Mouse (Mus musculus) bone marrow, adult 2 months (tissue): ENCODE data around the gene Nono. TPM values are rescaled to one million over a fixed set of nuclear protein-coding genes. Genes with fewer than 3 reads are reported as not detected.
"Not testable (repeated sequence)": the region's sequence is repeated elsewhere in the genome, so short reads cannot be mapped to it uniquely, and the experiment has no call there.

ENCODE experiments used
- H3K27ac ChIP-seq: fragments of 200-500 bp; 2 replicates; pipeline ENCODE4 v1.5.1; 2012; ENCODE audit warnings: low read depth, mild to moderate bottlenecking, control low read depth, inconsistent platforms, low read length; ENCODE audit not compliant: control insufficient read depth, poor library complexity, insufficient read depth
- H3K4me1 ChIP-seq: fragments of 200-500 bp; 2 replicates; pipeline ENCODE4 v1.6.1; 2011; ENCODE audit warnings: low read length; ENCODE audit not compliant: control insufficient read depth, insufficient read depth
- H3K4me3 ChIP-seq: fragments of 200-500 bp; replicated peaks from 2 replicates; pipeline ENCODE3; 2011; ENCODE audit warnings: mild to moderate bottlenecking, low read depth, low read length, control low read depth; ENCODE audit not compliant: control insufficient read depth
- CTCF ChIP-seq: fragments of 200-500 bp; IDR thresholded peaks from 2 replicates; pipeline ENCODE4 v1.5.1; 2011; ENCODE audit warnings: low read length, control low read depth; ENCODE audit not compliant: control insufficient read depth, insufficient read depth
- POLR2A ChIP-seq: fragments of 200-500 bp; IDR thresholded peaks from 2 replicates; pipeline ENCODE4 v1.6.1; 2011; ENCODE audit warnings: low read depth, mild to moderate bottlenecking, control low read depth, low read length, borderline replicate concordance; ENCODE audit not compliant: control insufficient read depth
- WGBS: fragments of 180-500 bp; shearing (Covaris S2); methylation state at CpG from one replicate; pipeline ENCODE4 v1.1.7; 2018; 5-methylcytosine and 5-hydroxymethylcytosine counted together
- polyA plus RNA-seq: library from polyadenylated mRNA; stranded (reverse); fragments of >200 nt; gene quantifications from 2 replicates; pipeline ENCODE4 v1.2.4, GENCODE M21; 2011; ENCODE audit warnings: low replicate concordance; ENCODE audit not compliant: missing spikeins, insufficient read depth, insufficient read length

Gene Nono
- polyA plus RNA-seq, 1 experiment: 164 TPM

- TF ChIP-seq POLR2A (no peak), CTCF (no peak)
- no peak overlapping the region for H3K4me3 ChIP-seq
- H3K4me1 ChIP-seq: no peaks in the 10 kb centered on the region
- 23% methylated on average over 1 of the region's 1 CpGs for WGBS
- no peak overlapping the region for H3K27ac ChIP-seq
These were observed 22.0 kb downstream of the Nono start for GRCm38 (mm10) chrX:101451147-101451546.

DNA sequence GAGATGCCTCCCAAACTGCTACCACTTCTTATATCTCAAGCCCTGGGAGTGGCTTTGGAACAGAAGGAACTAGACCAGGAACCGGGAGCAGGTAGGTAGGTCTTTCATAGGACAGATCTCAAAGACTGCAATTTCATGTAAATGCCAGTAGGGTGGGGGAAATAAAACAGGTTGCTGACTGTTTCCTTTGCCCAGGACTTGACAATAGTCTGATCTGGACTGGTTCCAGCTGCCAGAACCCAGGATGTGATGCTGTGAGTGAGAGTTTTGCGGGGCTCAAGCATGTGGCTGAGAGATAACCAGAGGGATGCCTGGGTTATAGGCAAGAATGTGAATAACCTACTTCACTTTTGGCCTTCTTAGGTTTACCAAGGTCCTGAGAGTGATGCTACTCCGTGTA is 22.5 kb downstream of the Nono start:
- Histone ChIP-seq H3K4me1 (no peaks in the 10 kb centered on the region), H3K4me3 (no peak overlapping the region), H3K27ac (no peak overlapping the region)
- no peak for TF ChIP-seq POLR2A
- no peak for TF ChIP-seq CTCF
- 75% methylated on average over 3 of the region's 3 CpGs for WGBS

DNA sequence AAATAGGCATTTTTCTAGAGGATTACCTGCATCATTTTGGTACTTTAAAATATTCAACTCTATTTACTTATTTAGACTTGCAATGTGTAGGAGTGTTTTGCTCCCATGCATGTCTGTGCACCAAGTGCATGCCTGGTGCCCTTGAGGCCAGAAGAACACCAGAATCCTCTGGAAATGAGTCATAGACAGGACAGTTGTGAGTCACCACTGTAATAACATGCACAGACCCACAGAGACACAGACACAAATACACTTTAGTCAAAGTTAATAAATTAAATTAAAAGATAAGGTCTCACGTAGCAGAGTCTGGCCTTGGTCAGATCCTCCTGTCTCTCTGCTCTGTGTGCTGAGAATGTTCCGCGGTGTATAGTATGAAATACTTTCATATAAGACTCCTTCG is 43.1 kb downstream of the Nono start:
- WGBS: 87% methylated on average over 4 of the region's 4 CpGs
- H3K4me3 ChIP-seq: no peak overlapping the region
- no peaks in the 10 kb centered on the region for H3K4me1 ChIP-seq
- H3K27ac ChIP-seq: no peak overlapping the region
- no peak for TF ChIP-seq POLR2A
- no peak for TF ChIP-seq CTCF

DNA sequence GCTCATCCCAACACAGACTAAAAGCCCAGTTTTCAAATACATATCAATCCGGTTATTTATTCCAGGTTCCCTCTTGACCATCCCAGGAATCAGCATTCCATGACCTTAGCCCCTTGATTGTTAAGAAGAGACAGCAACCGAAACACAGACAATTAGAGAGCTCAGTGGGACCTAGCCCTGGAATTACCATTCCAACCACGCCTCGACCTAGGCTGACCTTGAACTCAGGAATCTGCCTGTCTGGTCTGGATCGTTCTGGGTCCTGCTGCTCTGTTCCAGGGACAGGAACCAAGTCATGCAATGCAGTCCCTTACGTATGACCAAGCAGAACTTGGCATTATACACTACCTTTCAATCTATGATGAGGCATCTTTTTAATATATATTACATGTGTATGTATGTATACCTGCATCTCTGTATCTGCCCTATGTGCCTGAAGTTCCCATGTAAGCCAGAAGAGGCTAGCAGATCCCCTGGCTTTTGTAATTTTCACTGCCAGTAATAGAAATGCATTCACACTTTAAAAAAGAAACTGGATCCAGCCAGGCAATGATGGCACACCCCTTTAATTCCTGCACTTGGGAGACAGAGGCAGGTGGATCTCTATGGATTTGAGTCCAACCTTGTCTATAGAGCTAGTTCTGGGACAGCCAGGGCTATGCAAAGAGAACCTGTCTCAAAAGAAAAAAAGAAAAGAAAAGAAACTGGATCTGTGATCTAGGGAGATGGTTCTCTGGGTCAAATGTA is 52.7 kb downstream of the Nono start:
- H3K4me3 ChIP-seq: no peak overlapping the region
- H3K27ac ChIP-seq: no peak overlapping the region
- 77% methylated on average over 6 of the region's 6 CpGs for WGBS
- no peaks in the 10 kb centered on the region for H3K4me1 ChIP-seq
- TF ChIP-seq CTCF: no peak
- TF ChIP-seq POLR2A: no peak

DNA sequence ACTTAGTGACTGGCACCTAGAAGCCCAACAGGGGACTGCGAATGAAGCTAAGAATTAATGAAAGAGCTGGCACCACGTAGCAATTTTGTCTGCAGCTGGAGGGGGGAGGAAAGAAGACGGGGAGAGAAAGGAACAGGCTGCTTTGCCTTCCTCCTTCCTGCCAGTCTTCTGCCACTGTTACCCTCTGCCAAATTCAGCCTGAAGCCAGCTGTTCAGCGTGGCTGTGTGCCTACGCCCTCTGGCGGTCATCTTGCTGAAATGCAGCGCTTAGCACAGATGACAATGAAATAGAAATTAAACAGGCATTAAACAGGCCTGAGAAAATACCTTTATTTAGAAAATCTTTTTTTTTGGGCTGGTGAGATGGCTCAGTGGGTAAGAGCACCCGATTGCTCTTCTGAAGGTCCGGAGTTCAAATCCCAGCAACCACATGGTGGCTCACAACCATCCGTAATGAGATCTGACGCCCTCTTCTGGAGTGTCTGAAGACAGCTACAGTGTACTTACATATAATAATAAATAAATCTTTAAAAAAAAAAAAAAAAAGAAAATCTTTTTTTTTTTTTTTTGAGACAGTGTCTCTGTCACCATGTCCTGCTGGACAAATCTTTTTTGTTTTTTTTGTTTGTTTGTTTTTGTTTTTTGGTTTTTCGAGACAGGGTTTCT is 57.5 kb downstream of the Nono start:
- 27% methylated on average over 10 of the region's 12 CpGs for WGBS
- not testable (repeated sequence) for H3K4me3 ChIP-seq, H3K27ac ChIP-seq, H3K4me1 ChIP-seq
- TF ChIP-seq CTCF: peak; percentile 84

Other genes starting within 250 kb of the Nono start
- 15.2 and 23.3 TPM in 2 replicates for gene Snx12, start 206.8 kb upstream of the Nono start, polyA plus RNA-seq
- 20.9 and 23.4 TPM in 2 replicates for gene Foxo4, start 174.8 kb upstream of the Nono start, polyA plus RNA-seq
- gene Gm614, start 165.3 kb upstream of the Nono start, polyA plus RNA-seq: not detected in 2 replicates
- 12.4 and 32.4 TPM in 2 replicates for gene Il2rg, start 161.1 kb upstream of the Nono start, polyA plus RNA-seq
- gene Gm20489, start 160.3 kb upstream of the Nono start, polyA plus RNA-seq: not detected in 2 replicates
- 122 and 196 TPM in 2 replicates for gene Med12, start 155.3 kb upstream of the Nono start, polyA plus RNA-seq
- 2.1 TPM in 1 of 2 replicates, not detected in the other for gene Nlgn3, start 130.2 kb upstream of the Nono start, polyA plus RNA-seq
- gene Gjb1, start 52.9 kb upstream of the Nono start, polyA plus RNA-seq: 1.1 and 4.7 TPM in 2 replicates
- gene Zmym3, start 8.5 kb upstream of the Nono start, polyA plus RNA-seq: 9.3 and 26.9 TPM in 2 replicates
- gene Itgb1bp2, start 19.8 kb downstream of the Nono start, polyA plus RNA-seq: 2.4 and 4.1 TPM in 2 replicates
- 16.0 and 30.3 TPM in 2 replicates for gene Taf1, start 103.4 kb downstream of the Nono start, polyA plus RNA-seq
- 73.2 and 107 TPM in 2 replicates for gene Ogt, start 210.7 kb downstream of the Nono start, polyA plus RNA-seq